ENCODE assay signal across 9 mouse cellular contexts in the genomic region with DNA sequence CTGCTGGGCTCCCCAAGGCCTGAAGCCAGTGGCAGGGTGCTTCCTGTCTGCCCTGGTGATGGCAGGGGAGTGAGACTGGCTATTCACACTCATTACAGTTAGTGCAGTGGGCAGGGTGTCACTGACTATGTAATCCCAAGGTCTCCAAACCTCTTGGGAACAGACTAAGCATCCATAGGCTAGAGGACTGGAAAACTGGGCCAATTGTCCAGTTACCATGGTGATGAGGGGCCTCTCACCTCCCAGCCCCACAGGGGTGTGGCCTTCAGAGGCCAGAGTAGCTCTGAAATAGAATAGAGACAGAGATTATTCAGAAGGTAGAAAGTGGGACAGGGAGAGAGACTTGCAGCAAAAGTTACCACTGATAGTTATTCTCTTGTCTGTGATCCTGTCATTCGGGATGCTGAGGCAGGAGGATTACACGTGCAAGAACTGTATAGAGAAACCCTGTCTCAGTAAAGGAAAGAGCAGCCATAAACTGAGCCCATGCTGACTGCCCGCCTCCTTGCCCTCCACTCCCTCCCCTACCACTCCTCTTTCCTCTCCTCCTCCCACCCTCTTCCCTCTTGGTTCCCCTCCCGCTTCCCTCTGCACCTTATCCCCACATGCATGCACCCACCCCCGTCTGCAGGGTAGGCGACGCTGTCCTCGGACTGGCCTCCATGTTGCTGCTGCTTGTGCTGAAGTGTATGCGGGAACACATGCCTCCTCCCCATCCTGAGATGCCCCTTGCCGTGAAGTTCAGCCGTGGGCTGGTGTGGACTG. TPM values are rescaled to one million over a fixed set of nuclear protein-coding genes. Genes with fewer than 3 reads are reported as not detected.
DNase-seq lines count a peak whose midpoint lies in the region; ATAC-seq and TF ChIP-seq lines count a peak whose summit lies in the region.
"Had no signal": no experiment of that assay in that cellular context is flagged by ENCODE, and none has a peak within 500 bp of the region (broad histone marks: within the 10 kb centered on the region; RNA-seq: fewer than 3 reads in every experiment).

No protein-coding gene starts in this region.

- DNase-seq in neural tube, embryonic 11.5 days (ENCODE audit: low spot score): peak; percentile 28
- DNase-seq in neural tube, embryonic 10.5 days (ENCODE audit: extremely low spot score, low spot score): no peak
- DNase-seq in liver, postnatal 0 days: no peak
- DNase-seq in spleen, postnatal 36 days (ENCODE audit: low spot score in 2 of 2): no peak
- DNase-seq in layer of hippocampus, adult 2 months (ENCODE audit: low spot score in 2 of 2): no peak
- DNase-seq in kidney, adult 18-20 months: no peak

- H3K9me3 ChIP-seq in neural tube, embryonic 11.5 days (ENCODE audit: control insufficient read depth, low read length): no peaks in the 10 kb centered on the region
- H3K9me3 ChIP-seq in forebrain, embryonic 13.5 days (replicated peaks): no peaks in the 10 kb centered on the region
- no peaks in the 10 kb centered on the region for H3K9me3 ChIP-seq in liver, postnatal 0 days (ENCODE audit: low read length)
- H3K9me3 ChIP-seq in stomach, embryonic 16.5 days (replicated peaks; ENCODE audit: control insufficient read depth, low read length): 0 out of 2 replicates have a peak, but pooled peaks cover 2% of the 10 kb centered on the region

- H3K4me1 ChIP-seq in neural tube, embryonic 11.5 days (ENCODE audit: control insufficient read depth, insufficient read depth, low read length): peaks cover 12% of the 10 kb centered on the region
- peaks cover 17% of the 10 kb centered on the region for H3K4me1 ChIP-seq in forebrain, embryonic 13.5 days
- no peaks in the 10 kb centered on the region for H3K4me1 ChIP-seq in liver, postnatal 0 days (ENCODE audit: insufficient read depth)
- no peaks in the 10 kb centered on the region; the same call in 1 of the 2 replicates for H3K4me1 ChIP-seq in stomach, embryonic 16.5 days (ENCODE audit: control insufficient read depth, insufficient read depth, low read length)

- H3K4me2 ChIP-seq in neural tube, embryonic 11.5 days (ENCODE audit: low read depth): peak overlapping the region; percentile 36
- peak overlapping the region; percentile 52 for H3K4me2 ChIP-seq in forebrain, embryonic 13.5 days
- no peak overlapping the region for H3K4me2 ChIP-seq in liver, postnatal 0 days (ENCODE audit: low read depth, low read length)
- no peak overlapping the region for H3K4me2 ChIP-seq in stomach, embryonic 16.5 days (ENCODE audit: low read depth, low read length)

- H3K4me3 ChIP-seq in neural tube, embryonic 11.5 days (ENCODE audit: low read depth, low read length): no peak overlapping the region
- peak overlapping the region; percentile 23 for H3K4me3 ChIP-seq in forebrain, embryonic 13.5 days
- H3K4me3 ChIP-seq in liver, postnatal 0 days (ENCODE audit: low read depth, low read length): no peak overlapping the region
- no peak overlapping the region for H3K4me3 ChIP-seq in stomach, embryonic 16.5 days (replicated peaks; ENCODE audit: low read length)
- no peak overlapping the region for H3K4me3 ChIP-seq in layer of hippocampus, adult 2 months
- H3K4me3 ChIP-seq: erythroblast, embryonic 14.5 days had no signal

- no peak for ATAC-seq in neural tube, embryonic 11.5 days (ENCODE audit: insufficient read depth, low FRiP score, low TSS enrichment)
- ATAC-seq in forebrain, embryonic 13.5 days: peak; percentile 36
- ATAC-seq in liver, postnatal 0 days: peak; percentile 8; the same call in 1 of the 2 replicates
- peak; percentile 31; the same call in 1 of the 2 replicates for ATAC-seq in stomach, embryonic 16.5 days (ENCODE audit: insufficient read depth, low FRiP score)

- TF ChIP-seq CTCF in liver, postnatal 0 days (IDR thresholded peaks at IDR 0.05; ENCODE audit: low read depth): no peak
- TF ChIP-seq CTCF in layer of hippocampus, adult 2 months (conservative IDR thresholded peaks at IDR 0.05): no peak

- no peaks in the 10 kb centered on the region for H3K27me3 ChIP-seq in neural tube, embryonic 11.5 days (ENCODE audit: control insufficient read depth, insufficient read depth, low read length)
- no peaks in the 10 kb centered on the region for H3K27me3 ChIP-seq in forebrain, embryonic 13.5 days
- H3K27me3 ChIP-seq in liver, postnatal 0 days (ENCODE audit: insufficient read depth, low read length): no peaks in the 10 kb centered on the region
- H3K27me3 ChIP-seq in stomach, embryonic 16.5 days (ENCODE audit: control insufficient read depth, insufficient read depth, low read length): no peaks in the 10 kb centered on the region

- H3K36me3 ChIP-seq in neural tube, embryonic 11.5 days (ENCODE audit: control insufficient read depth, insufficient read depth, low read length): no peaks in the 10 kb centered on the region
- H3K36me3 ChIP-seq in forebrain, embryonic 13.5 days (ENCODE audit: poor library complexity, severe bottlenecking): peaks cover 11% of the 10 kb centered on the region; the same call in 1 of the 2 replicates
- no peaks in the 10 kb centered on the region for H3K36me3 ChIP-seq in liver, postnatal 0 days (replicated peaks; ENCODE audit: insufficient read depth, low read length)
- H3K36me3 ChIP-seq in stomach, embryonic 16.5 days (ENCODE audit: control insufficient read depth, insufficient read depth, low read length): peaks cover 3% of the 10 kb centered on the region; the same call in 1 of the 2 replicates

- peak overlapping the region; percentile 22 for H3K9ac ChIP-seq in neural tube, embryonic 11.5 days (ENCODE audit: low read length)
- peak overlapping the region; percentile 12 for H3K9ac ChIP-seq in forebrain, embryonic 13.5 days
- no peak overlapping the region for H3K9ac ChIP-seq in liver, postnatal 0 days (replicated peaks)
- H3K9ac ChIP-seq in stomach, embryonic 16.5 days (ENCODE audit: low read length): peak overlapping the region; percentile 40; the same call in 1 of the 2 replicates

- no peak for TF ChIP-seq EP300 in liver, postnatal 0 days (IDR thresholded peaks at IDR 0.05; ENCODE audit: low read depth)

- no peak overlapping the region for H3K27ac ChIP-seq in neural tube, embryonic 11.5 days (ENCODE audit: low read depth, low read length)
- peak overlapping the region; percentile 61; the same call in 1 of the 2 replicates for H3K27ac ChIP-seq in forebrain, embryonic 13.5 days
- H3K27ac ChIP-seq in liver, postnatal 0 days (ENCODE audit: low read depth): no peak overlapping the region
- no peak overlapping the region for H3K27ac ChIP-seq in stomach, embryonic 16.5 days (ENCODE audit: low read length)
- H3K27ac ChIP-seq in layer of hippocampus, adult 2 months: no peak overlapping the region

- WGBS in neural tube, embryonic 11.5 days: 26% methylated on average over 11 of the region's 11 CpGs
- WGBS in forebrain, embryonic 13.5 days: 14% methylated on average over 11 of the region's 11 CpGs
- 34% methylated on average over 11 of the region's 11 CpGs for WGBS in liver, postnatal 0 days (ENCODE audit: insufficient replicate concordance)
- 43% methylated on average over 11 of the region's 11 CpGs for WGBS in stomach, embryonic 16.5 days

RNA-seq across cellular contexts. Expression of a gene that starts 7.6 kb away (rescaled TPM):
- 4.3 and 5.2 TPM in 2 replicates for polyA plus RNA-seq in neural tube, embryonic 11.5 days (2014; fragmentation: Nextera tagmentation; extraction: Ambion mirVana)
- 4.6 and 4.9 TPM in 2 replicates for polyA plus RNA-seq in forebrain, embryonic 13.5 days (2015; fragmentation: Nextera tagmentation; extraction: Ambion mirVana)
- 2.1 and 2.2 TPM in 2 replicates for polyA plus RNA-seq in liver, postnatal 0 days (2015; fragmentation: Nextera tagmentation; extraction: Ambion mirVana)
- 9.9 and 10.5 TPM in 2 replicates for polyA plus RNA-seq in stomach, embryonic 16.5 days (2015; fragmentation: Nextera tagmentation; extraction: Ambion mirVana)
- total RNA-seq in layer of hippocampus, adult 2 months (2021): 1 to 10 TPM; 4.9 to 6.7 TPM
- polyA plus RNA-seq: erythroblast, embryonic 14.5 days had no signal

RNA-seq across cellular contexts. Expression of a gene that starts 7.6 kb away (rescaled TPM):
- 5.2 and 6.7 TPM in 2 replicates for polyA plus RNA-seq in neural tube, embryonic 11.5 days (2014; fragmentation: Nextera tagmentation; extraction: Ambion mirVana)
- polyA plus RNA-seq in forebrain, embryonic 13.5 days (2015; fragmentation: Nextera tagmentation; extraction: Ambion mirVana): 4.6 and 4.7 TPM in 2 replicates
- polyA plus RNA-seq in liver, postnatal 0 days (2015; fragmentation: Nextera tagmentation; extraction: Ambion mirVana): 4.1 and 4.2 TPM in 2 replicates
- 6.7 and 7.5 TPM in 2 replicates for polyA plus RNA-seq in stomach, embryonic 16.5 days (2015; fragmentation: Nextera tagmentation; extraction: Ambion mirVana)
- total RNA-seq in layer of hippocampus, adult 2 months (2021): 1 to 10 TPM; 5.0 to 6.3 TPM

RNA-seq across cellular contexts. Expression of a gene that starts 29.9 kb away (rescaled TPM):
- polyA plus RNA-seq in neural tube, embryonic 11.5 days (2014; fragmentation: Nextera tagmentation; extraction: Ambion mirVana): 1.8 and 1.9 TPM in 2 replicates
- 0.83 and 1.2 TPM in 2 replicates for polyA plus RNA-seq in forebrain, embryonic 13.5 days (2015; fragmentation: Nextera tagmentation; extraction: Ambion mirVana)
- 6.6 and 7.4 TPM in 2 replicates for polyA plus RNA-seq in liver, postnatal 0 days (2015; fragmentation: Nextera tagmentation; extraction: Ambion mirVana)
- polyA plus RNA-seq in stomach, embryonic 16.5 days (2015; fragmentation: Nextera tagmentation; extraction: Ambion mirVana): 6.6 and 7.3 TPM in 2 replicates
- total RNA-seq in layer of hippocampus, adult 2 months (2021): 1 to 10 TPM; 3.1 to 4.1 TPM

RNA-seq across cellular contexts. Expression of a gene that starts 55.4 kb away (rescaled TPM):
- not detected in 2 replicates for polyA plus RNA-seq in neural tube, embryonic 11.5 days (2014; fragmentation: Nextera tagmentation; extraction: Ambion mirVana)
- polyA plus RNA-seq in forebrain, embryonic 13.5 days (2015; fragmentation: Nextera tagmentation; extraction: Ambion mirVana): not detected in 2 replicates
- 0.06 and 0.09 TPM in 2 replicates for polyA plus RNA-seq in liver, postnatal 0 days (2015; fragmentation: Nextera tagmentation; extraction: Ambion mirVana)
- 3.2 and 5.1 TPM in 2 replicates for polyA plus RNA-seq in stomach, embryonic 16.5 days (2015; fragmentation: Nextera tagmentation; extraction: Ambion mirVana)
- total RNA-seq in layer of hippocampus, adult 2 months (2021): 1 to 10 TPM in 1 of 2 experiments, under 1 TPM in 1; 0.77 to 1.0 TPM

Comparison
In these comparisons a context has a peak if more than half of its experiments do, and no peak if none do; other contexts are left out.
1. H3K4me2 ChIP-seq: peak in neural tube, embryonic 11.5 days (single experiment) and forebrain, embryonic 13.5 days (single experiment); none in liver, postnatal 0 days (single experiment) and stomach, embryonic 16.5 days (single experiment).